11 mouse cellular contexts compared by ENCODE assay signal in the genomic region with DNA sequence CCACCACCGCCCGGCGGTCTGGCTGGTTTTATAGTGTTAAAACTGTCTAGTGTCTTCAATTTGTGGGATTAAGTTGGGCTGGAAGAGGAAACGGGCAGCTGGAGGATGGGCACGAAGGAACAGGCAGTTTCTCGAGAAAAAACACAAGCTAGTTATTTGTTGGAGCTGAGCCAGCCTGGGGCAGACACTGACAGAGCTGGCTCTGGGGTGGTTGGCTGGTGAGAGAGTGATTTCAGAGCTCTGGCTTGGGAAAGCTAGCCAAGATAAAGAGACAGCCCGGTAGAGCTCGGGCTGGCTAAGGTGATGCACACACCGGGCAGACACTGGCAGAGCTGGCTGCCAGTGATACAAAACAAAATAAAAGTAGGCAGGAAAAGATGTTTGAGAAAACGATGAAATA. TPM values are rescaled to one million over a fixed set of nuclear protein-coding genes. Genes with fewer than 3 reads are reported as not detected.
DNase-seq lines count a peak whose midpoint lies in the region; ATAC-seq and TF ChIP-seq lines count a peak whose summit lies in the region.
"Had no signal": no experiment of that assay in that cellular context is flagged by ENCODE, and none has a peak within 500 bp of the region (broad histone marks: within the 10 kb centered on the region; RNA-seq: fewer than 3 reads in every experiment).

No protein-coding gene starts in this region.

- no peaks in the 10 kb centered on the region for H3K4me1 ChIP-seq in forebrain, embryonic 14.5 days (ENCODE audit: control insufficient read depth, insufficient read depth, low read length)
- no peaks in the 10 kb centered on the region for H3K4me1 ChIP-seq in forebrain, embryonic 10.5 days
- H3K4me1 ChIP-seq in liver, adult 2 months (ENCODE audit: control insufficient read depth, insufficient read depth, low read length), result no peaks in the 10 kb centered on the region
- no peaks in the 10 kb centered on the region for H3K4me1 ChIP-seq in liver, postnatal 0 days (ENCODE audit: insufficient read depth)
- H3K4me1 ChIP-seq: limb, embryonic 13.5 days had no signal

- H3K79me2 ChIP-seq in liver, adult 2 months (ENCODE audit: control insufficient read depth, insufficient read depth, low read length), result no peaks in the 10 kb centered on the region

- H3K9me3 ChIP-seq in forebrain, embryonic 14.5 days (replicated peaks; ENCODE audit: control insufficient read depth, low read length), result no peaks in the 10 kb centered on the region
- H3K9me3 ChIP-seq in forebrain, embryonic 10.5 days, result peaks cover 4% of the 10 kb centered on the region; the same call in 1 of the 2 replicates
- no peaks in the 10 kb centered on the region for H3K9me3 ChIP-seq in liver, postnatal 0 days (ENCODE audit: low read length)
- H3K9me3 ChIP-seq: limb, embryonic 13.5 days had no signal

- H3K4me3 ChIP-seq in forebrain, embryonic 14.5 days (ENCODE audit: low read depth, low read length), result no peak overlapping the region
- H3K4me3 ChIP-seq in forebrain, embryonic 10.5 days, result no peak overlapping the region
- no peak overlapping the region for H3K4me3 ChIP-seq in liver, adult 2 months (ENCODE audit: insufficient read depth, low read depth, low read length)
- H3K4me3 ChIP-seq in liver, postnatal 0 days (ENCODE audit: low read depth, low read length), result no peak overlapping the region
- H3K4me3 ChIP-seq: limb, embryonic 13.5 days had no signal

- ATAC-seq in forebrain, embryonic 14.5 days, result 0 out of 2 replicates have a peak, but pooled peaks have one; percentile 26
- no peak for ATAC-seq in liver, postnatal 0 days
- ATAC-seq in Patski, result peak; percentile 65

- CTCF ChIA-PET in Patski (lab: Charles Lee), result no interaction called here

- in situ Hi-C loops in Patski (cut with MboI; ENCODE audit: low pct_unique_long_range_greater_than_20kb), result no loop called here

- 70% methylated on average over 10 of the region's 10 CpGs for WGBS in forebrain, embryonic 14.5 days
- WGBS in forebrain, embryonic 10.5 days, result 91% methylated on average over 10 of the region's 10 CpGs
- WGBS in liver, adult 2 months, result 73% methylated on average over 10 of the region's 10 CpGs
- WGBS in liver, postnatal 0 days (ENCODE audit: insufficient replicate concordance), result 71% methylated on average over 10 of the region's 10 CpGs

- H3K36me3 ChIP-seq in forebrain, embryonic 14.5 days (ENCODE audit: control insufficient read depth, insufficient read depth, low read length), result no peaks in the 10 kb centered on the region
- no peaks in the 10 kb centered on the region for H3K36me3 ChIP-seq in forebrain, embryonic 10.5 days (replicated peaks)
- H3K36me3 ChIP-seq in liver, adult 2 months (ENCODE audit: control insufficient read depth, insufficient read depth, low read length), result no peaks in the 10 kb centered on the region
- H3K36me3 ChIP-seq in liver, postnatal 0 days (replicated peaks; ENCODE audit: insufficient read depth, low read length), result no peaks in the 10 kb centered on the region
- H3K36me3 ChIP-seq: limb, embryonic 13.5 days had no signal

- POLR2A ChIA-PET in Patski (lab: Charles Lee), result no interaction called here

- TF ChIP-seq CTCF in liver, adult 2 months (IDR thresholded peaks at IDR 0.05; ENCODE audit: low read depth, low read length), result no peak
- no peak for TF ChIP-seq CTCF in liver, postnatal 0 days (IDR thresholded peaks at IDR 0.05; ENCODE audit: low read depth)
- TF ChIP-seq CTCF in Patski (IDR thresholded peaks at IDR 0.05), result no peak

- DNase-seq in forebrain, embryonic 14.5 days (ENCODE audit: low spot score), result peak; percentile 47
- DNase-seq in forebrain, embryonic 10.5 days (ENCODE audit: extremely low spot score, low spot score), result no peak
- peak; percentile 3 for DNase-seq in liver, adult 2 months (ENCODE audit: extremely low read depth, low read depth, low spot score)
- no peak for DNase-seq in liver, postnatal 0 days
- DNase-seq in Patski (ENCODE audit: low read depth, low spot score), result peak; percentile 25
- DNase-seq in layer of hippocampus, adult 8-10 months (ENCODE audit: low spot score in 2 of 2), result peak; percentile 3 to 12
- no peak for DNase-seq in urinary bladder, postnatal 10 days (ENCODE audit: low spot score)
- DNase-seq: thymus, adult 18-20 months had no signal

- no peak overlapping the region for H3K4me2 ChIP-seq in forebrain, embryonic 14.5 days (ENCODE audit: low read length)
- no peak overlapping the region for H3K4me2 ChIP-seq in liver, postnatal 0 days (ENCODE audit: low read depth, low read length)
- H3K4me2 ChIP-seq: limb, embryonic 13.5 days had no signal

- TF ChIP-seq POLR2A in liver, adult 2 months (IDR thresholded peaks at IDR 0.05; ENCODE audit: extremely low read depth, insufficient read depth, low read length), result no peak

- TF ChIP-seq EP300 in liver, postnatal 0 days (IDR thresholded peaks at IDR 0.05; ENCODE audit: low read depth), result no peak

- no peaks in the 10 kb centered on the region for H3K27me3 ChIP-seq in forebrain, embryonic 14.5 days (replicated peaks; ENCODE audit: control insufficient read depth, insufficient read depth, low read length)
- no peaks in the 10 kb centered on the region for H3K27me3 ChIP-seq in forebrain, embryonic 10.5 days (ENCODE audit: poor library complexity, severe bottlenecking)
- H3K27me3 ChIP-seq in liver, adult 2 months (ENCODE audit: control insufficient read depth, insufficient read depth, low read length), result no peaks in the 10 kb centered on the region
- H3K27me3 ChIP-seq in liver, postnatal 0 days (ENCODE audit: insufficient read depth, low read length), result no peaks in the 10 kb centered on the region
- H3K27me3 ChIP-seq in Patski, result no peaks in the 10 kb centered on the region
- H3K27me3 ChIP-seq: limb, embryonic 13.5 days had no signal

- H3K27ac ChIP-seq in forebrain, embryonic 14.5 days (ENCODE audit: low read depth, low read length), result no peak overlapping the region
- no peak overlapping the region for H3K27ac ChIP-seq in forebrain, embryonic 10.5 days
- no peak overlapping the region for H3K27ac ChIP-seq in liver, adult 2 months (replicated peaks; ENCODE audit: insufficient read depth, low read depth, low read length)
- H3K27ac ChIP-seq in liver, postnatal 0 days (ENCODE audit: low read depth), result no peak overlapping the region
- H3K27ac ChIP-seq: limb, embryonic 13.5 days had no signal

- no peak overlapping the region for H3K9ac ChIP-seq in forebrain, embryonic 14.5 days (ENCODE audit: low read length)
- H3K9ac ChIP-seq in liver, adult 2 months (ENCODE audit: low read depth, low read length), result no peak overlapping the region
- H3K9ac ChIP-seq in liver, postnatal 0 days (replicated peaks), result no peak overlapping the region
- H3K9ac ChIP-seq: limb, embryonic 13.5 days had no signal

RNA-seq across cellular contexts. Expression of a gene that starts 1.2 kb away (rescaled TPM):
- 0.10 TPM in 1 of 2 replicates, not detected in the other for polyA plus RNA-seq in forebrain, embryonic 14.5 days (2014; fragmentation: Nextera tagmentation; extraction: Ambion mirVana)
- polyA plus RNA-seq in forebrain, embryonic 10.5 days (2016; fragmentation: Nextera tagmentation; extraction: Ambion mirVana), result not detected in 2 replicates
- not detected in 2 replicates for total RNA-seq in liver, adult 2 months (2014; rRNA removed)
- not detected in 2 replicates for polyA plus RNA-seq in liver, adult 2 months (2012; rRNA removed)
- not detected in 2 replicates for polyA plus RNA-seq in liver, postnatal 0 days (2015; fragmentation: Nextera tagmentation; extraction: Ambion mirVana)
- polyA plus RNA-seq in Patski (2021), result not detected
- not detected for total RNA-seq in layer of hippocampus, adult 8-10 months (2022)
- polyA plus RNA-seq: kidney, embryonic 16.5 days; limb, embryonic 13.5 days had no signal

RNA-seq across cellular contexts. Expression of a gene that starts 27.5 kb away (rescaled TPM):
- not detected in 2 replicates for polyA plus RNA-seq in forebrain, embryonic 14.5 days (2014; fragmentation: Nextera tagmentation; extraction: Ambion mirVana)
- polyA plus RNA-seq in forebrain, embryonic 10.5 days (2016; fragmentation: Nextera tagmentation; extraction: Ambion mirVana), result not detected in 2 replicates
- total RNA-seq in liver, adult 2 months (2014; rRNA removed), result not detected in 2 replicates
- not detected in 2 replicates for polyA plus RNA-seq in liver, adult 2 months (2012; rRNA removed)
- not detected in 2 replicates for polyA plus RNA-seq in liver, postnatal 0 days (2015; fragmentation: Nextera tagmentation; extraction: Ambion mirVana)
- polyA plus RNA-seq in Patski (2021), result not detected
- not detected for total RNA-seq in layer of hippocampus, adult 8-10 months (2022)
- total RNA-seq: hematopoietic stem cell, adult 5-6 weeks had no signal
- polyA plus RNA-seq: kidney, embryonic 16.5 days; limb, embryonic 13.5 days had no signal

RNA-seq across cellular contexts. Expression of a gene that starts 28.9 kb away (rescaled TPM):
- polyA plus RNA-seq in forebrain, embryonic 14.5 days (2014; fragmentation: Nextera tagmentation; extraction: Ambion mirVana), result 1.4 and 1.9 TPM in 2 replicates
- polyA plus RNA-seq in forebrain, embryonic 10.5 days (2016; fragmentation: Nextera tagmentation; extraction: Ambion mirVana), result 0.33 and 0.39 TPM in 2 replicates
- 1.5 and 1.6 TPM in 2 replicates for total RNA-seq in liver, adult 2 months (2014; rRNA removed)
- 0.09 and 0.43 TPM in 2 replicates for polyA plus RNA-seq in liver, adult 2 months (2012; rRNA removed)
- 0.54 and 0.60 TPM in 2 replicates for polyA plus RNA-seq in liver, postnatal 0 days (2015; fragmentation: Nextera tagmentation; extraction: Ambion mirVana)
- polyA plus RNA-seq in Patski (2021), result 0.26 TPM
- total RNA-seq in layer of hippocampus, adult 8-10 months (2022), result 1 to 10 TPM in 3 of 4 experiments, under 1 TPM in 1; 0.91 to 2.8 (median 2.5) TPM
- total RNA-seq: hematopoietic stem cell, adult 5-6 weeks had no signal

RNA-seq across cellular contexts. Expression of a gene that starts 46.4 kb away (rescaled TPM):
- polyA plus RNA-seq in forebrain, embryonic 14.5 days (2014; fragmentation: Nextera tagmentation; extraction: Ambion mirVana), result 34.4 and 41.6 TPM in 2 replicates
- 8.3 and 9.8 TPM in 2 replicates for polyA plus RNA-seq in forebrain, embryonic 10.5 days (2016; fragmentation: Nextera tagmentation; extraction: Ambion mirVana)
- total RNA-seq in liver, adult 2 months (2014; rRNA removed), result 0.74 and 0.92 TPM in 2 replicates
- 0.04 and 0.10 TPM in 2 replicates for polyA plus RNA-seq in liver, adult 2 months (2012; rRNA removed)
- 0.38 and 0.55 TPM in 2 replicates for polyA plus RNA-seq in liver, postnatal 0 days (2015; fragmentation: Nextera tagmentation; extraction: Ambion mirVana)
- 3.7 TPM for polyA plus RNA-seq in Patski (2021)
- total RNA-seq in layer of hippocampus, adult 8-10 months (2022), result 1 to 10 TPM; 2.4 to 4.3 (median 3.5) TPM

RNA-seq across cellular contexts. Expression of a gene that starts 46.5 kb away (rescaled TPM):
- not detected in 2 replicates for polyA plus RNA-seq in forebrain, embryonic 14.5 days (2014; fragmentation: Nextera tagmentation; extraction: Ambion mirVana)
- not detected in 2 replicates for polyA plus RNA-seq in forebrain, embryonic 10.5 days (2016; fragmentation: Nextera tagmentation; extraction: Ambion mirVana)
- not detected in 2 replicates for total RNA-seq in liver, adult 2 months (2014; rRNA removed)
- polyA plus RNA-seq in liver, adult 2 months (2012; rRNA removed), result not detected in 2 replicates
- not detected in 2 replicates for polyA plus RNA-seq in liver, postnatal 0 days (2015; fragmentation: Nextera tagmentation; extraction: Ambion mirVana)
- polyA plus RNA-seq in Patski (2021), result 0.09 TPM
- not detected for total RNA-seq in layer of hippocampus, adult 8-10 months (2022)
- total RNA-seq: hematopoietic stem cell, adult 5-6 weeks had no signal
- polyA plus RNA-seq: kidney, embryonic 16.5 days; limb, embryonic 13.5 days had no signal

Comparison
In these comparisons a context has a peak if more than half of its experiments do, and no peak if none do; other contexts are left out.
1. DNase-seq: peak in forebrain, embryonic 14.5 days (single experiment), liver, adult 2 months (single experiment), Patski (single experiment) and layer of hippocampus, adult 8-10 months (2 of 2); none in forebrain, embryonic 10.5 days (single experiment), liver, postnatal 0 days (single experiment) and urinary bladder, postnatal 10 days (single experiment).